Mouse (Mus musculus) ovary, adult 18-20 months (tissue): ENCODE measurements around the gene Slc25a35.
A peak's percentile ranks its signal among the peaks of the same experiment; 100 is the strongest.
"Not testable (repeated sequence)": the region's sequence is repeated elsewhere in the genome, so short reads cannot be mapped to it uniquely, and the experiment has no call there.

Source experiments
- DNase-seq: peaks from one replicate; pipeline ENCODE4 v3.0.0; 2022; ENCODE audit warnings: low spot score, mixed read lengths

Gene Slc25a35

DNA sequence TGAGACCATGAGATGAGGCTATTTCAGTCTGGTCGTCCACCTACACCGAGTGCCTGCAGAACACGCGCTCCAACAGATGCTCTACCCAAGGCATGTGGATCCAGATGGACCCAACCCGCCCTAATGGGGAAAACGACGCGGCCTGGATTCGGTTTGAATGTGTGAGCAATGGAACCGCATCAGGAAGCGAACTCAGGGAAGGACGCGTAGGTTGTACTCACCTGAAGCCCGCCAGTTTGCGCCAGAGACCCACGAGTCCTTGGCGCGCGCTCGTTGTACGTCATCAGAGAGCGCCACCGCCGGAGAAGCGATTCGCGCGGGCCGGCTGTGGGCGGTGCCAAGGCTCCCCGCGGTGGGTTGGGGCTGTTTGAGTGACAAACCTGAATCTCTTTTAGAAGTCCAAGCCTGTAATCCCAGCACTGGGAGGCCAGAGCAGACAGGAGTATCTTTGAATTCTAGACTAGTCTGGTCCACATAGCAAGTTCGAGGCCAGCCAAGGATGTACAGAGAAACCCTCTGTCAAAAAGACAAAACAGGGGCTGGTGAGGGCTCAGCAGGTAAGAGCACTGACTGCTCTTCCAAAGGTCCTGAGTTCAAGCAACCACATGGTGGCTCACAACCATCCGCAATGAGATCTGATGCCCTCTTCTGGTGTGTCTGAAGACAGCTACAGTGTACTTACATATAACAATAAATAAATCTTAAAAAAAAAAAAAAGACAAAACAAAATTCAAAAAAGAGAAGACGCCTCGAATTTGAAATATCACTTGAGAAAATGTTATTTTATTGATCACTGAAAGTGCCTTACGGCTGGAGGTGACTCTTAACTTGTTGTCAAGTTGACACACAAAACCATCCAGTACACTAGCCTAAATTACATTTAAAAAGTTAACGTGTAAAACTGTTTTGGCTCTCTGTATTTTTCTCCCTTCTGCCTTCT lies 40.5 kb downstream of the Slc25a35 start, which contains the start of gene Pfas:
Gene Pfas, minus strand, starts transcription at position 279 of the 940 bp plus-strand sequence.
- peak; percentile 83 for DNase-seq

DNA sequence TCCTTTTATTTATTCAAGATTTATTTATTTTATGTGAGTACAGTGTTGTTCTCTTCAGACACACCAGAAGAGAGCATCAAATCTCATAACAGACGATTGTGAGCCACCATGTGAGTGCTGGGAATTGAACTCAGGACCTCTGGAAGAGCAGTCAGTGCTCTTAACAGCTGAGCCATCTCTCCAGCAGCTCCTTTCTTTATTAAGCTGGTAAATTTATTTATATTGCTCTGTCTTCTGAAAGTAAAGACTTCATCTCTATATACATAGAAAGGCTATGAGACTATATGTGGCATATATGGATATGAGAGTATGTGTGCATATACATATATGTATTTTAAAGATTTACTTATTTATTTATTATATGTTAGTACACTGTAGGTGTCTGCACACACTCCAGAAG lies 41.6 kb downstream of the Slc25a35 start:
- DNase-seq, result no peak

DNA sequence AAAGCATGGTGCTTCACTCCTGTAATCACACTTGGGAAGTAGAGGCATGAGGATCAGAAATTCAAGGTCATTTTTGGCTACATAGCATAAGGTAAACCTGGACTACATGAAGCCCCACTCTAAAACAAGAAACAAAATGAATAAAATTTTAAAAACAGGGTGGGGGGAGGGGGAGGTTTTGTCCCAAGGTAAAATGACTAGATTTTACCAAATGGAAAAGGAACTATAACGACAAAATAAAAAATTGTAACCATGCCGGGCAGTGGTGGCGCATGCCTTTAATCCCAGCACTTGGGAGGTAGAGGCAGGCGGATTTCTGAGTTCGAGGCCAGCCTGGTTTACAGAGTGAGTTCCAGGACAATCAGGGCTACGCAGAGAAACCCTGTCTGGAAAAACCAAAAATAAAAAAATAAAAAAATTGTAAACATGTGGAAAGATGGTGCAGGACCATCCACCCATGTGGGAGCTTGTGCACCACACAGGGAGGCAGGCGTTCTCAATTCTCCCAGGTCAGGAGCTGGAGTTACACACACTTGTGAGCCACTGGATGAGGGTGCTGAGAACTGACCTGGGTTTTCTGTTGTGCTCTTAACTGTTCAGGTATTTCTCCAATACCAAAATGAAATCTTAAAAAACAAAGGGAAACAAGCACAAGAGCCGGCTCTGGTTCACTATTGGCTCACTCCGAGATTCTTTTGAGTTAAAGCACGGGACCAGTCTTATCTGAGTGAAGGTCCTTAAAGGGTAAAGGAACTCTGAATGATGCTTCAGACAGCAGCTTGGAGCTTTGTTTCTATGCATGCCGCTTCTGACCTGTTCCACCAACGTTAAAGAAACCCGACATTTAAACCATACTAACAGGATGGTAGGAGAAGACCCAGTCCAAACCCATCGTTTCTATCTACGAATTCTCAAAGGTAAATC lies 42.7 kb downstream of the Slc25a35 start:
- no peak for DNase-seq

DNA sequence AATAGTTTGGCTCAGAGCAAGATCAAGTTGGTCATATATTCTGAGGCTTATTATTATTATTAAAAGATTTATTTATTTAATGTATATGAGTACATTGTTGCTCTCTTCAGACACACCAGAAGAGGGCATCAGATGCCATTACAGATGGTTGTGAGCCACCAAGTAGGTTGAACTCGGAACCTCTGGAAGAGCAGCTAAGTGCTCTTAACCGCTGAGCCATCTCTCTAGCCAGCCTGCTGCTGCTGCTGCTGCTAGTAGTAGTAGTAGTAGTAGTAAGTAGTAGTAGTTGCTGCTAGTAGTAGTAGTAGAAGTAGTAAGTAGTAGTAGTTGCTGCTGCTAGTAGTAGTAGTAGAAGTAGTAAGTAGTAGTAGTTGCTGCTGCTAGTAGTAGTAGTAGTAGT lies 43.5 kb downstream of the Slc25a35 start:
- not testable (repeated sequence) for DNase-seq

DNA sequence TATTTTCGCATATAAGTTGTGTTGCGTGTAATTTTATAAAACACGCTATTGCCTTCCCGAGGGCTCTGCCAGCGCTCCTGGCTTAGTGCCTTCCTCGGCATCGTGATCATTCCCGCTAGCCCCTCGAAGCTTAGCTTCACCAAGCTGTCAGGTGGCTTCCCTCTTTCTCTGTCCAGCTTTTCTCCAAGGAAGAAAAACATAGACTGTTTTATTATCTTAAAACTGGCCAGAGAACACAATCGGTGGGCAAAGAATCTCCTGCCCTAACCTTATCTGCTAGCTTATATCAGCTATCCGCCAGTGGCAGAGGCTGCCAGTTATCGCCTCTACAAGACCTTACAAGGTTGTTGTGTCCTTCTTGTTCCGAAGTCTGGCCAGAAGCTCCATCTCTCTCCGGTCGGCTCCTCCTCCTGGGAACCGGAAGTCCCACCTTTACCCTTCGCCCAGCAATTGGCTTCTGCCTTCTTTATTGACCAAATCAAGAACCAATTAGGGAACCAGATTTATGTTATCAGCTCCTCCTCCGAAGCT lies 44.2 kb downstream of the Slc25a35 start:
- DNase-seq, result peak; percentile 94

DNA sequence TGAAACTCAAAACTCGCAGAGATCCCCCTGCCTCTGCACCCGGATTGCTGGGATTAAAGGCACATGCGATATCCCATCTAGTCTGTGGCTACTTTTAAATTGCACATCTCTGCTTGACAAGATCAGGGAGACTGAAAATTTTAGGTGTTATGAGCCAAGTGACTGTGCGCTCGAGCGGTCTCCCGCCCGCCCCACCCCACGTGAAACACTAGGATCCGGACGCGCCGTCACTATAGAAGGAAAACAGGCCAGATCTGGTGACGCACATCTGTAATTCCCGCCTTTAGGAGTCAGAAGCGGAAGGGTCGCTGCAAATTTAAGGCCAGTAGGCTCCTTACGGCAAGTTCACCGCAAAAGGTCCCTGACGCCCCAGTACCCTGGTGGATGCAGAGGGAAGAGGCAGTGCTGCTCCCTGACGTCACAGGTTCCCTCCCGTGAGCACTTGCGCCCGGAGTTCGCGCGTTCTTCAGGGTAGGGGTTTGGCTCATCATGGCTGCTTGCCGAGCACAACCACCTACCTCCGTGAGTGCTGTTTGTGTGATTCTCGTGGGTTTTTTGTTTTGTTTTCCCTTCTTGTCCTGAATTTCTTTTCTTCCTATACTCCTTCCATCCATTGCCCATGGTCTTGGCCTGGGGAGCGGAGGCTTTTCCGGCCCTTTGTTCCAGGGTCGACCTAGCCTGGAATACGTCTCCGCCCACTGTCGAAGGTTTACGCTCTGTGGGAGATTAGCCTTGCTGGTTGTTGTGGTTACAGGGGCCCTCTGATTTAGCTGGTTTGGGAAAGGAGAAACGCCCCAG lies 47.9 kb downstream of the Slc25a35 start, which contains the start of gene Ctc1:
Gene Ctc1, plus strand, starts transcription at position 268 of the 798 bp plus-strand sequence.
- peak; percentile 85 for DNase-seq

DNA sequence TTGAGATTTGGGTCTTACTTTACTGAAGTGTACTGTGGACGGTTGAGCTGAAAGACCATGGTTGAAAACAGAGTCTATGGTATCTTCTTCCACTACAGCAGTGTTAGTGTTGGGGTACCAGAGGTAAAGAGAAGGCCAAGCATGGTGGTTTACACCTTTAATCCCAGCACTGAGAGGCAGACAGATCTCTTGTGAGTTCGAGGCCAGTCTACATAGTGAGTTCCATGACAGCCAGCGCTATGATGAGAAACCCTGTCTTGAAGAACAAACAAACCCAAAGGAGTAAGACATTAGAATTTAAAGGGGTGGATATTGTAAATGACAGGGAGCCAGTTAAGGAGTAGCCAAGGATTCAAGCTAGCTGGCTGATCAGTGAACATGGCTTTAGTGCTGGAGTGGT lies 48.8 kb downstream of the Slc25a35 start:
- DNase-seq, result no peak

DNA sequence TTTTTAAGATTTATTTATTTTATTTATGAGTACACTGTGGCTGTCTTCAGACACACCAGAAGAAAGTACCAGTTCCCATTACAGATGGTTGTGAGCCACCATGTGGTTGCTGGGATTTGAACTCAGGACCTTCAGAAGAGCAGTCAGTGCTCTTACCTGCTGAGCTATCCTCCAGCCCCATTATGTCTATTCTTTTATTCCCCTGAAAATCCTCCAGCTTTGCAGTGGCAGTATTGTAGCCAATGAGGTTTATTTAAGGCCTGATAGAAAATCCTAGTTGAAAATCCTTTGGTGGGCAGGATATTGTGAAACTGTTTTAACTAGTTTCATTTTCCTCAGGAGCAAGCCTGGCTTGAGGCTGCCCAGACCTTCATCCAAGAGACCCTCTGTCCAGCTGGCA lies 52.8 kb downstream of the Slc25a35 start:
- DNase-seq, result no peak
